Mouse (Mus musculus) ES-E14 (cell line): ENCODE measurements at regions not wholly inside any gene's neighbourhood (a gene's known extent, or its start where the extent isn't known, plus 50 kb on each side); places are given as distances from the start of the nearest gene placed in this dataset.

ENCODE experiments used
- DNase-seq: peaks from one replicate; pipeline ENCODE4 v3.0.0-alpha.2; 2013; ENCODE audit warnings: low read depth, low spot score
- H3K27ac ChIP-seq: 2 replicates; pipeline ENCODE4 v1.5.1; 2012; ENCODE audit warnings: low read depth, mild to moderate bottlenecking, low read length, moderate library complexity, mixed read lengths; ENCODE audit not compliant: poor library complexity, insufficient read depth, severe bottlenecking
- H3K36me3 ChIP-seq: 2 replicates; pipeline ENCODE4 v1.6.1; 2012; ENCODE audit warnings: mild to moderate bottlenecking, low read length, moderate library complexity, mixed read lengths; ENCODE audit not compliant: control insufficient read depth, poor library complexity, insufficient read depth, severe bottlenecking
- H3K4me1 ChIP-seq, 2 experiments: fragments of 150-350 bp in 1 of 2; sonication (generic) in 1 of 2; 2 replicates each; pipeline ENCODE4 v1.6.1; 2012; ENCODE audit warnings: low read length in 2 of 2, mild to moderate bottlenecking in 1 of 2, mixed read lengths in 1 of 2; ENCODE audit not compliant: control insufficient read depth in 2 of 2, insufficient read depth in 2 of 2, poor library complexity in 1 of 2
- H3K4me3 ChIP-seq, 2 experiments: fragments of 150-350 bp in 1 of 2; sonication (generic) in 1 of 2; 2 replicates each; pipeline ENCODE4 v1.5.1; 2012; ENCODE audit warnings: low read length in 2 of 2, low read depth in 1 of 2, mild to moderate bottlenecking in 1 of 2, mixed read lengths in 1 of 2; ENCODE audit not compliant: insufficient read depth in 1 of 2, poor library complexity in 1 of 2, severe bottlenecking in 1 of 2
- H3K9ac ChIP-seq: 2 replicates; pipeline ENCODE4 v1.6.1; 2012; ENCODE audit warnings: low read depth, mild to moderate bottlenecking, low read length, mixed read lengths; ENCODE audit not compliant: poor library complexity, insufficient read depth, severe bottlenecking
- H3K9me3 ChIP-seq: fragments of 150-350 bp; sonication (generic); 2 replicates; pipeline ENCODE4 v1.6.1; 2012; ENCODE audit warnings: low read depth, mild to moderate bottlenecking, low read length; ENCODE audit not compliant: control insufficient read depth, insufficient read depth
- CHD2 ChIP-seq: IDR thresholded peaks from 2 replicates; pipeline ENCODE4 v1.6.1; 2014; ENCODE audit warnings: mild to moderate bottlenecking, low read depth, low read length, inconsistent platforms
- HCFC1 ChIP-seq: IDR thresholded peaks from 2 replicates; pipeline ENCODE4 v1.6.1; 2012; ENCODE audit warnings: low read length, inconsistent platforms, borderline replicate concordance; ENCODE audit not compliant: insufficient read depth
- MAFK ChIP-seq: IDR thresholded peaks from 2 replicates; pipeline ENCODE4 v1.6.1; 2014; ENCODE audit warnings: mild to moderate bottlenecking, low read depth, low read length, inconsistent platforms; ENCODE audit not compliant: insufficient read depth
- ZC3H11A ChIP-seq: IDR thresholded peaks from 2 replicates; pipeline ENCODE4 v1.6.1; 2012; ENCODE audit warnings: low read depth, mild to moderate bottlenecking, inconsistent platforms, low read length, borderline replicate concordance
- ZNF384 ChIP-seq: IDR thresholded peaks from 2 replicates; pipeline ENCODE4 v1.6.1; 2012; ENCODE audit warnings: low read depth, low read length, inconsistent platforms
- in situ Hi-C, 2 experiments: fragments of 600-800 bp; cut with MboI; formaldehyde crosslinking; loops; one replicate each; pipeline ENCODE4 v1.15.1; 2025; ENCODE audit warnings: low sequenced_read_pairs in 2 of 2, inconsistent platforms in 1 of 2; ENCODE audit not compliant: unreplicated experiment in 2 of 2

DNA sequence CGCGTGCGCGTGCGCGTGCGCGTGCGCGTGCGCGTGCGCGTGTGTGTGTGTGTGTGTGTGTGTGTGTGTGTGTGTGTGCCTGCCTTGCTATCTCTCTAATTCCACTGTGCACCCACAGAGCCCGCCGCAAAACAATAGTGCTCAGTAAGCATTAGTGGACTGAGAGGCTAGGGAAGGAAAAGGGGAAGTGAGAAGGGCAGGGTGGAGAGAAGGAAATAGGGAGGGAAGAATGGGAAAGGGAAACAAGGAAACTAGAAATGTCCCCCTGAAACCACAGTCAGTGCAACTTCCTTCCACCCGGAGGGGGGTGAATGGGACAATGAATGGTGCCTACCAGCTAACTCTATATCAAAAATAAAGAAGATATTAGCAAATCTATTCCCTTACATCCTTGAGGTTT, 100.7 kb downstream of the Btc start:
- H3K4me1 ChIP-seq: no peaks in the 10 kb centered on the region
- H3K4me3 ChIP-seq: peak overlapping the region; percentile 17 to 43; a peak in 2 of 4 replicates
- TF ChIP-seq CHD2 (no peak), ZC3H11A (no peak), HCFC1 (no peak), ZNF384 (no peak), MAFK (no peak)
- no peak overlapping the region for H3K27ac ChIP-seq
- in situ Hi-C loops: loop anchor here in 1 of 2 experiments (10.0 kb wide), 1 partner anchor 357 kb away; no protein-coding TSS in a partner anchor
- no peak overlapping the region for H3K9ac ChIP-seq
- no peak for DNase-seq
- no peaks in the 10 kb centered on the region for H3K9me3 ChIP-seq
- H3K36me3 ChIP-seq: no peaks in the 10 kb centered on the region

DNA sequence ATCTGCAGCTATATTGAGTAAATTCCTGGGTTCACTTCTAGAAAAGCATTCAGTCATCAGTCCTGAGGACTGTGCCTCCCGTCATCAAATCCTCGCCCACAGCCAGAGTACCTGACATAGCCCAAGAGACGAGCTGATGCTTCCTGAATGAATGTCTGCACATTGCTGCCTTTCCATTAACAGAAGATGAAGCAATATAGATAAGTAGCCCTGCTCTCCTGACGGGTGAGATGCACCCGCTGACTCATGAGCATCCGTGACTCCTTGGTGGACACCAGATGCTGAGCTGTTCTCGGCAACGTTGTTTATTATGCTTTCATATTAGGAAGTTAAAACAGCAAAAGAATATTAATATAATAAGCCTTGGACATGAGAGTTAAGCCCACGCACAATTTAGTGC, 99.9 kb downstream of the Btc start:
- no peak for DNase-seq
- H3K27ac ChIP-seq: no peak overlapping the region
- no peaks in the 10 kb centered on the region for H3K36me3 ChIP-seq
- no peak for TF ChIP-seq ZC3H11A
- TF ChIP-seq HCFC1: no peak
- TF ChIP-seq ZNF384: no peak
- TF ChIP-seq CHD2: no peak
- TF ChIP-seq MAFK: no peak
- no peaks in the 10 kb centered on the region for H3K9me3 ChIP-seq
- no peaks in the 10 kb centered on the region for H3K4me1 ChIP-seq
- in situ Hi-C loops: loop anchor here in 1 of 2 experiments (10.0 kb wide), 1 partner anchor 358 kb away; no protein-coding TSS in a partner anchor
- no peak overlapping the region for H3K9ac ChIP-seq
- no peak overlapping the region for H3K4me3 ChIP-seq

- in situ Hi-C loops: loop anchor here in 1 of 2 experiments (10.0 kb wide), 1 partner anchor 359 kb away; no protein-coding TSS in a partner anchor
- peak; percentile 40 for DNase-seq
- H3K9ac ChIP-seq: no peak overlapping the region
- no peak for TF ChIP-seq MAFK
- no peak for TF ChIP-seq ZC3H11A
- no peak for TF ChIP-seq CHD2
- TF ChIP-seq ZNF384: no peak
- TF ChIP-seq HCFC1: no peak
- H3K4me1 ChIP-seq: no peaks in the 10 kb centered on the region
- H3K4me3 ChIP-seq: no peak overlapping the region
- no peaks in the 10 kb centered on the region for H3K36me3 ChIP-seq
- no peak overlapping the region for H3K27ac ChIP-seq
- no peaks in the 10 kb centered on the region for H3K9me3 ChIP-seq
Observed at GRCm38 (mm10) chr5:91303702-91304101, 99.1 kb downstream of the Btc start.

- no peak for TF ChIP-seq ZNF384
- no peak for TF ChIP-seq CHD2
- TF ChIP-seq MAFK: no peak
- no peak for TF ChIP-seq ZC3H11A
- DNase-seq: no peak
- Histone ChIP-seq H3K27ac (no peak overlapping the region), H3K4me1 (no peaks in the 10 kb centered on the region), H3K36me3 (no peaks in the 10 kb centered on the region), H3K9ac (no peak overlapping the region), H3K9me3 (no peaks in the 10 kb centered on the region), H3K4me3 (no peak overlapping the region)
- in situ Hi-C loops: loop anchor here in 1 of 2 experiments (10.0 kb wide), 1 partner anchor 362 kb away; no protein-coding TSS in a partner anchor
Observed at GRCm38 (mm10) chr5:91307031-91307430, 95.8 kb downstream of the Btc start.
